Mouse (Mus musculus) layer of hippocampus, adult 18-20 months (tissue): Measurements from ENCODE around the gene Cnnm4. TPM values are rescaled to one million over a fixed set of nuclear protein-coding genes. Genes with fewer than 3 reads are reported as not detected.

Source experiments
- DNase-seq, 2 experiments: peaks; one replicate each; pipeline ENCODE4 v3.0.0; 2022; ENCODE audit warnings: low spot score in 2 of 2
- total RNA-seq, 2 experiments: library from RNA; stranded (reverse); gene quantifications; 2 replicates each; pipeline ENCODE4 v1.2.3; 2021

The Cnnm4 gene
- total RNA-seq, 2 experiments from 2014 or later = 15.6 to 16.6 TPM

DNA sequence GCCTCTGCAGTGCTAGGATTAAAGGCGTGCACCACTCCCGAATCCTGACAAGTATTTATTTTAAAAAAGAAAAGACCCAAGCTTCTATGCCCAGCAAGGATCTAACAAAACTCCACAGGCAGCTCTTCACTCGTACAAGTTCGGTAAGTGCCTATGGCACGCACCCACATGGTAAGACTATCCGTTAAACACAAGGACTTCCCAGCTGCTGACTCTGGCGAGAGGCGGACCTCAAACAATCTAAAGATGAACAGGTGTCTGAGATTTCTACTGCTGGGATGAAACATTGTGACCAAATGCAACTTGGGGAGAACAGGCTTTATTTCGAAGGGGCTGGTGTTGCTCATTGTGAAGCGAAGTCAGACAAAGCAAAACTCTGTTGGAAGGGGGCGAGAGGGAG is 68.7 kb downstream of the Cnnm4 start:
- DNase-seq = no peak

DNA sequence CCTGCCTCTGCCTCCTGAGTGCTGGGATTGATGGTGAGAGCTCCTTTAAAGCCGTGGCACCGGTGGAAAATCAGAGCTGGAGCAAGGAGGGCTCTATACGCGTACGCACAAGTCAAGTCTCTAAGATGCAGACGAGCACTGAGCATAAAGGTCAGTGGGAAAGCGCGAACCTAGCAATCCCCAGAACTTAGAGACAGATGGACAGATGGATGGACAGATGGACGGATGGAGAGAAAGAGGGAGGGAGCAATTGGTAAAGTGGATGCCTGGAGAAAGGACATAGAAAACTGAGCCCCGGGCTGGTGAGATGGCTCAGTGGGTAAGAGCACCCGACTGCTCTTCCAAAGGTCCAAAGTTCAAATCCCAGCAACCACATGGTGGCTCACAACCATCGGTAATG is 69.4 kb downstream of the Cnnm4 start:
- DNase-seq = no peak

DNA sequence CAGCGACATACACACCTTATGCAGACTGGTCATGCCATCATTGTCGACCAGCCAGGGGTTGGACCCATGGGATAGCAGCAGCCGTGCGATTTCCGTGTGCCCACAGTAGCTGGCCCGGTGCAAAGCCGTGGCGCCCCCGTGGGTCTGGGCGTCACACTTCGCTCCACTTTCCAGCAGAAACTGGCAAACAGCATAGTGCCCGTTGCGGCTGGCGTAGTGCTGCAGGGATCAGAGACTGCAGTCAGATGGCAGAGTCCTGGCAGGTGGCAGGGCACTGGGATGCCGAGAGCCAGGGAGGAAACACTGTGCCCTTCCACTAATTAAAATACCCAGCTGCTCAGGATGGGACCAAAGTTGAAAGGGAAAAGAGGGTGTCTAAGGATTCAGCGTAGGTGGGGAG is 70.4 kb downstream of the Cnnm4 start:
- DNase-seq = no peak

DNA sequence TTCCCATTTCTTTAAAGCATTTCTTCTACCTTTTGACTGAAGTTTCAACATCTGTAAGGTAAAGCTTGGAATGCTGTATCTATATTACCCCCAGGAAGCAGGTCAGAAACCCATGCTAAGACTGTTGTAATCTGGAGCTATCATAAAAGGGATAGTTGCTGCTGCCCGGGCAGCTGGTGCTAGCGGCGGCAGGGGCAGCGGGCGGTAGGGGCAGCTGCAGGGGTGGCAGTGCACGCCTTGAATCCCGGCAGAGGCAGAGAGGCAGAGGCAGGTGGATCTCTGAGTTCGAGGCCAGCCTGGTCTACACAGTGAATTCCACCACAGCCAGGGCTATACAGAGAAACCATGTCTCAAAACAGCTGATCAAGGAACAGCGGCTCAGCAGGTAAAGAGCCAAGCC is 71.5 kb downstream of the Cnnm4 start:
- no peak for DNase-seq

DNA sequence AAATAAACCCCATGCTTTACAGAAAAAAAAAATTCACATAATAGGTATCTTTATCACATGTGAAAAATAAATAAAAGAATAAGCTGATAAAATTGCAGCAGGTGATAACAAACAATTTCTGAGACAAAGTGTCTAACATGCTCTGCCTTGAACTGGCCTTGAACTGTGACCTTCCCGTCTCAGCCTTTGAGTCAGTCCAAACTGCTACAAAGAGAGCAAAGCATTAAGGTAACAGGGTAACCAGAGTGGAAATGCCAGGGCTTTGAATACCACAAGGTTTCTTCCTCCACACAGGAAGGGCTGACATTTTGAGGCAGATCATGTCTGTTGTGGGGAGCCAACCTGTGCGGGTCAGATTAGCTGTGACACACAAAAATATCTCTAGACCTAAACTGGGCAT is 74.0 kb downstream of the Cnnm4 start:
- DNase-seq = no peak

DNA sequence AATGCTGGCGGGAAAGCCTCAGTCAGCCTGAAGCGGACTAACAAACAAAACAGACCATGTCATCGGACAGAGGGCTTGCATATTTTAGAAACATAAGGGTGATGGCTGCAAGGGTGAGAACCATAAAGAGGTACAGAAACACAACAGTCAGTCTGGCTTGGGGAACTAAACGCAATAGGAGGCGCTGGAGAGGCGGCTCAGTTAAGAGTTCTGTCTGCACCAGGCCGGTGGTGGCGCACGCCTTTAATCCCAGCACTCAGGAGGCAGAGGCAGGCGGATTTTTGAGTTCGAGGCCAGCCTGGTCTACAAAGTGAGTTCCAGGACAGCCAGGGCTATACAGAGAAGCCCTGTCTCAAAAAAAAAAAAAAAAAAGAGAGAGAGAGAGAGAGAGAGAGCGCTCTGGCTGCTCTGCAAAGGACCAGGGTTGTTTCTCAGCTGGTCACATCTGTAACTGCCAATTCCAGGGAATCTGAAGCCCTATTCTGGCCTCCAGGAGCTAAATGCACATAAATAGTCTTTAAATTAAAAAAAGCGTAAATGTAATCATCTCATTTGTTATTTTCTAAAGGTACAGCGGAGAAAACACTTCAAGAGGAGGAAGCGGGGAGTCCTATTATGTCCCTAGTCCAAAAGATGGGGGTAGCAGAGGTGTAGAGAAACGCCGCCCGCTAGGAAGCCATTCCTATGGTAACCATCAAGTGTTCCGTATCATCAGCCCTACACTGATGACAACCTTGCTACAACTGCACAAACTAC is 74.6 kb downstream of the Cnnm4 start:
- DNase-seq = peak in 1 of 2 experiments; percentile 46

DNA sequence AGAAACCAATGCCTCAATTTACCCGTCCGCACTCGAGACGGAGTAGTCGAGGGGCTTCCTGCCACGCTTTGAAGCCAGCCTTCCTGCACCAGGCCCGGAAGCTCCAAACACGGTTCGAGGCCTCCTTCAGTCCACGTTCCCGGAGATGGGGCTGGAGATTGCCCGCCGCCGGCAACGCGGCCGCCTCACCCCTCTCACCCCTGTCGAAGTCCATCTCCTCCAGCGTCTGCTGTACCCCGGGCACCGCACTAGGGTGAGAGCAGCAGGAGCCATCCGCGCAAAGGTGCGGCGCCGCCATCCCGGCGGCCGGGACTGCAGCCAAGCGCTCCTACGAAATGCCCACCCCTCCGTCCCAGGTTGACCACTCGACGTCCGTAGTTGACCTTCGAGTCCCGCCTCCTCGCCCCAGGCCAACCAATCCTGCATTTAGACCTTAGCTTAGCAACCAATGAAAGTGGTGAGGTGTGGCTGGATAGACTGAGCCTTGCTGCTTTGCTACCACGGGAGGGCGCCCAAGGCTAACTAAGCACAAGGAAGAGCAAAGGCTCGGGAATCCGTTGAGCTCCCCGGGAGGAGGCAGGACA is 75.6 kb downstream of the Cnnm4 start, which contains the start of gene Ankrd39:
Gene Ankrd39, minus strand, starts transcription at position 558 of the 584 bp plus-strand sequence.
- peak; percentile 97 to 99 for DNase-seq

DNA sequence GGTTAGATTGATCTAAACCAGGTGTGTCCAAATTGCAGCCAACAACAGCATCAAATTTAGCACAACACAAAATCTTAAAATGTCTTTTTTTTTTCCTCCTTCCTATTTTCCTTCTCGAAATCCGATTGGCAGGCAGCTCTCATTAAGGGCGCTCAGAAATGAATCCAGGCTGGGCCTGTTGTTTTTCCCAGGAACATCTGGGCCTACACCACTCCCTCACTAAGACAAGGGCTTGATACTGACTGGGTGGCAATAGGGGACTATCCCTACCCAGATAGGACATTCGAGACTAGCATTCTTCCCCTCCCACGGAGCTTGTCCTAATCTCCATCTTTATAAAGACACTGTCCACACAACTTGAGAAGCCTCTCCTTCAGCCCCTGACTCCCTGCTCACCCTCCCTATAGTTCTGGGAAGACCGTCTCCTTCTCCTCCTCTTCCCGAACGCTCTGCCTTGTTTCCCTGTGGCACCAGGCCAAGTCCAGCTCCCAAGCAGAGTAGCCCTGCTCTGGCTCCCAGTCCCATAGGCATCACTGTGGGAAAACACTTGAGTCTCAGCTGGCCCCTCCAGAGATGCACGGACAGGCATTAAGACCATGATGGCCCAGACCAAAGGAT is 76.7 kb downstream of the Cnnm4 start:
- peak in 1 of 2 experiments; percentile 28 for DNase-seq

DNA sequence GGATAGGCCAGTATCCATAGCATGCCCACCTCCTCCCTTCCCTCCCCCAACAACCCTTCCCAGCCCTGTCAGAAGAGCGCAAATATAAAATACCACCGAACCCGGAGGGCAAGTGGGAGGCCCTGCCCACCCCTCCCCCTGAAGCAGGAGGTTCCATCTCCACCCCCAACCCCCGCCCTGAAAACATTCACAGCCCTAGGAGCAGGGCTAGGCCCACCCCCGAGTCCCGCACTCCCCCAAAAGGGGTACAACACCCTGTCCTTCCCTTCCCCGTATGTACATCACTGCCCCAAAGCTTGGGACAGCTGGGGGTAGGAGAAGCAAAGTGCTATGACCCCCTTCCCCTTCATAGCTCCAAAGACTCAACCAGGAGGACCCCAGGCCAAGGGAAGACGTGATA is 77.4 kb downstream of the Cnnm4 start:
- no peak for DNase-seq

DNA sequence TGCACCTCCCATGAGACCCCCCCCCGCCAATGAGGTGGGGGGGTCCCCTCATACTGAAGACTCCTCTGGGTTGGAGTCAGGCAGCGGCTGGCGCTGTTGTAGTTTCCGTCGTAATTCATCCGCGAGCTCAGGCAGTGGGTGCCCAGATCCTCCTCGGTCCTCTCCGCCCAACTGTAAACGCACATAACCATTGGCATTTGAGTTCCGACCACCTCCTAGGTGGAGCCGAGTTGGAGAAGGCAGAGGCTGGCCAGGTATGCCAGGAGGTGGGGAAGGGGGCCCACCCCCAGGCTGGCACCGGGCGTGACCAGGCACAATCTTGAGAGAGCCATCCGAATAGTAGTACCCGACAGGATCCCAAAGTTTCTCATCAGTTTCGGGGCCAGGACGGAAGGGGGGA is 78.1 kb downstream of the Cnnm4 start:
- DNase-seq = no peak

DNA sequence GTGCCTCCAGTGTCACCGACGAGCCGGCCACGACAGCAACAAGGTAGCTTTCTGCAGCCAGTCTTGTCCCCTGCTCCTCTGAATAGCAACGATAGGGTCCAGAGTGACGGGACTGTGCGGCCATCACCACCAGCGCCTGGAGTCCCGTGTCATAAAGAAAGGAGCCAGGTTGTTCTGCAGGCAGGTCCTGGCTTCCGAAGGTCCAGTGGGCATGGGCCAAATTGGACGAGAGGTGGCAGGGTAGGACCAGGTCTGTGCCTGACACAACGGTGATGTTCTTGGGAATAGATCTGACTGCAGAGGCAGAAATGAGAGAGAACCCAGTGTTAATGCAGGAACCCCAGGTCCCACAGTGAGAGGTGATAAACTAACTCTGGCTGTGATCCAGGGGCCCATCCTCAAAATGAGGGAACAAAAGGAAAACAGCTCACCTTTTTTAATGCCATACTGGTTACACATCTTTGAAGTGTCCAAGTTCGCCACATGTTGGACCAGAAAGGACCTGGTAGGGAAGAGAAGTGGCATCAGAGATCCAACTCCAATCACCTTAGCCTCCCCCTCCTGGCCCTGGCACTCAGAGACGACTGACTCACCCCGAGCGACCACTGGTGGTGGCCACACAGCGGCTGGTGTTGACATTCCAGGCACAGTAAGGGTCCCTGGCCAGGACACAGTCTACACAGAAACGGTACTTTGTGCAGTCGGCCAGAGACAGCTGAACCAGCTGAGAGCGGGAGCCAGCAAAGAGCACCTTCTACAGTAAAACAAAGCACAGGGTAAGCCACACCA is 78.8 kb downstream of the Cnnm4 start:
- no peak for DNase-seq

DNA sequence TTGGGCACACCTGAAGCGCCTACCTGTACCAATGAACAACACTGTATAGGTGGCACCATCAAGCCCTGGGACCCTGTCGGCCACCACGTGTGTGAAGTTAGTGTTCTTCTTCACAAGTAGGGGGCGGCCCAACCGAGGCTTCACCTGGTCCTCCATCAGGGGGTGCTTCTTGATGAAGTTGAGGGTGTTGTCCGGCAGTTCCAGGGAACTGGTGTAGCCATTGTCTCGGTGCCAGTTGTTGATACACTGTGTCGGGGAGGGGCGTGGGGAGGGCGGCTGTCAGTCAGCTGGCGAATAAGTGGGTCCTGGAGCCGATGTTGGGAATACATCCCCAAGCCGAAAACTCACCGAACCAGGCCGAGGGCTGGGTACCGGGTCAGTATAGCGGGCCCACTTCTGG is 80.5 kb downstream of the Cnnm4 start:
- DNase-seq = no peak

DNA sequence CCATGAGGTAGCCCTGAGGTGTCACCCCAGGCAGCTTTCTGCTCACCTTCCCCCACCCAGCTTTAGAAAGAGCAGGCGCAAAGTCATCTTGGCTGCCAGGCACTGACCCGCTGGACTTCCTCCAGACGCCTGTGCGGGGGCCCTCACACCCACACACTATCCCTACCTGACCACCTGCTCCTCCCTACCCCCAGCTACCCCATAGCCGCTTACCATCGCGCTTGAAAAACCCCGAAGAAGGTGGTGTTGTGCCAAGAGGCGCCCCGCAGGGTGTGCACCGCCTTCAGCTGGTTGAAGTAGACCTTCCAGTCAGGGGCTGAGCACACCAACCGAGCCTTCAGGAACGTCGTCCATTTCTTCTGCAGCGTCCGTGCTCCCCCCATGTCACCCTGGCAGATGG is 81.1 kb downstream of the Cnnm4 start:
- DNase-seq = no peak

DNA sequence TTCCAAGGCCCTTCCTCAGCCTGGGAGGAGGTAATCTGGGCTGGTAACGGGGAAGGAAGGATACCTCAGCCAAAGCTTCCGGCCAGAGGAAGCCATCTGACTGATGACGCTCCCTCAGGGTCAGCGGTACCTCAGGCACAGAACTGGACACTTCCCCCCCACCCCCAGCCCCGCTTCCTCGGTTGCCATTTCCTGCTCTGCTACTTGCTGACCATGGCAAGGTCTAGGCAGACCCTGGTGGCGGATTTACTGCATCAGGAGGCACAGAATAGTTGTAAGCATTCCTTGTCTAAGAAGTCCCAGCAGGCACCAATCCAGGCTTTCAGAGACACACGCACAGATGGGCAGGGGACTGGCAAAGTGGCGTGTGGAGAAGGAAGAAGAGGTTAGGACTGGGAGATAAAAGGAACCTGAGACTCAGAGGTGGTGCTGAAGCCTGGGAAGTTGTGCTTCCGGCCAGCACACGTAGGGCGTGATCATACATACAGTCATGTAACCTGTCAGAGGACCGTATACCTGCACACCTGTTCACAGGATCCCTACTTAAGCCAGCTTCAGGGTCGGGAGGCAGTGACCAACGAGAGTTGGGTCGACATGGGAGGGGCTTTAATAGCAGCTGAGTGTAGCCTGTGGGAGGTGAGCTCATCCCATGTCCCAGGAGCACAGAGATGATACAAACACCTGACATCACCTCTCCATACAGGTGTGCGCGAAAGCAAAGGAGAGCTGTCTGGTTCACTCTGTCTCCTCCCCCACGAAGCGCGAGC is 83.4 kb downstream of the Cnnm4 start:
- DNase-seq = no peak

DNA sequence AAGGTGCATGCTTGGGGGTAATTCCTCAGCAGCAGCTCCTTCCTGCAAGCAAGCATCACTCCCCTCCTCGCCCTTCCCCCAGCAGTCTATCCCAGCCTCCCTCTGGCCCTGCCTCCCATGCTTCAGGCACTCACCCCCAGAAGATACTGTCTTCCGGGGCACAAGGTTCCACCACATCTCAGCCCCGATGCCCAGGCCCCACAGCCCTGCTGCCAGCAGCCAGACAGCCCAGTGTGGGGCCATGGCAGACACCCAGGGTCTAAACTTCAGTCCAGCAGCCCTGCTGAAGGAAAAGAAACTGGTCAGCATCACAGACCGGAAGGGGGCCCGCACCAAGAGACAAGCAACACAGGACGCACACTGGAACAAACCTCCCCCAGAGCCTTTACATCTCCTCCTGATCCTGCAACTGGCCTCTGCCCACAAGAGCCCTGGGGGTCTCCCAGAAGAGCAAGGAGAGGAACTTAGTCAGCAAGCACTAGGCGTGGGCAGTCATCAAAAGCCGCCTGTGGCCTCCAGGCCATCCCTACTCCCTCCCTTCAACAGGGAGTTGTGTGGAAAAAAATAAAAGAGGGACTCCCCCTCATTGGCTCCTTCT is 84.5 kb downstream of the Cnnm4 start:
- no peak for DNase-seq

DNA sequence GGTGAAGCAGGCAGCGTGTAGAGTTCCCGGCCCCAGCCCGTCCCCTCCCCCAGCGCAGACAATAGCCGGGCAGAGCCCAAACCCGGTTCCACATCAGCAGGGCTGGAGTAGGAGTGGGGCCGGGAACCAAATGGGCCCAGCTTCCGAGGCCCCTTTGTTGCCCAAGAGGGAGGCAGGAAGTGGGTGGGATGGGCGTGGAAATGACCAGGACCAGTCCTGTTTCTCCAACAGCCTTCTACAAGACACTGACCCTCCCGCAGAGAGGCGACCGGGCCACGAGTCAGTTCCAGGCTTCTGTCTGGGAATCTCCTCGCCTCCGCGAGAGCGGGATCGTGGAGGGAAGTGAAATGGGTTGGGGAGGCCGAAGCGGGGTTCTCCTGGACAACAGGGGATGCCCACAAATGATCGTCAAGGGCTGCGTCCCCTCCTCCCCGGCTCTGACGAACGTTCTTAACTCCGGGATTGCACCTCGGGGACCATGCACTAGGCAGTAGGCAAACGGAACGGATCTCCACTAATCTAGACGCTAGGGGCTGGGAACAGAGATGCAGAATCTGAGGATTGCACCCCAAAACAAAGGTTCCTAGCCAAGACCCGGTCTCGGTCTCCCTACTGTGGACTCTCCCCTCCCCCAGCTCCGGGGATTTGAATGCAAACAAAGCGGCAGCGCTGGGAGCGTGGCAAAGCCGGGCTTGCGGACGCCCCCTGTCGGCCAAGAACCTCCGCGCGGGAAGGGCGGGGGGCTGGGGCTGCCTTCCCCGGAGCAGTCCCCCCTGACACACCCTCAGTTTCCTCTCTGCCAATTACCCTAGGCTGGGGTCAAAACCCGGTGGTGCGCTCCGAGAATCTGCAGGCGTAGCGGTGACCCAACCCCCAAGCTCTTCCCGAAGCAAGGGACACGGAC is 85.4 kb downstream of the Cnnm4 start:
- peak; percentile 83 to 95 for DNase-seq

DNA sequence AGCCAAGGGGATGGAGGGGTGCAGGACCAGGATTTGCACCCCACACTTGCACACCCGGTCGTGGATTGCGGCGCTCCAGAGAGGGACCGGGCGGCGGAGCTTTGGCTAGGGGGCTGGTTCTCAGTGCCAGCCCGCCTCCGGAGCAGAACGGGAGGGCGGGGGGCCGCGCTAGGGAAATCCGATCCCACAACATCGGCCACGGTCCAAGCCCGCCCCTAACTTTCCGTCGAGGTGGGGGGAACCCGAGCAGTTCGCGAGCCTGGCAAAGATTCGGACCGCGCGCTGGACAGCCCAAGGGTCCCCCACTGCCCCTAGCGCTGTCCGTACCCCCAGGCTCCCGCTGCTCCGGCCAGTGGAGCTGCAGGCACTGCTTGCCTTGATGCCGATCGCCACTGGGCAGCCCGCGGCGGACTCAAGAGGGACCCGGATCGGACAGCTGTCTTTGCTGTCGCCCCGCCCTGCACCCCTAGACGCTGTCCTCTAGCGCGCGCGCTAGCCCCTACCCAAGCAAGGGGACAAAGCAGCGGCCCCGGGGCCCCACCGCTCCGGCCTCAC is 86.1 kb downstream of the Cnnm4 start:
- DNase-seq = peak; percentile 56 to 69
